Mouse (Mus musculus) bone marrow macrophage, adult 2 months (primary cell): ENCODE data around the gene Cnpy1. TPM values are rescaled to one million over a fixed set of nuclear protein-coding genes. Genes with fewer than 3 reads are reported as not detected.

Experiments
- H3K27ac ChIP-seq: 2 replicates; pipeline ENCODE4 v1.5.1; 2012; ENCODE audit warnings: low read depth, low read length; ENCODE audit not compliant: insufficient read depth
- H3K4me1 ChIP-seq: 2 replicates; pipeline ENCODE4 v1.6.1; 2012; ENCODE audit warnings: low read length; ENCODE audit not compliant: control insufficient read depth, insufficient read depth
- H3K4me3 ChIP-seq: 2 replicates; pipeline ENCODE4 v1.5.1; 2012; ENCODE audit warnings: mild to moderate bottlenecking, low read length, moderate library complexity; ENCODE audit not compliant: insufficient read depth
- CTCF ChIP-seq: IDR thresholded peaks from 2 replicates; pipeline ENCODE4 v1.5.1; 2012; ENCODE audit warnings: low read depth, mild to moderate bottlenecking, low read length, moderate library complexity
- POLR2A ChIP-seq: IDR thresholded peaks from 2 replicates; pipeline ENCODE4 v1.6.1; 2012; ENCODE audit warnings: mild to moderate bottlenecking, low read depth, low read length, borderline replicate concordance
- polyA plus RNA-seq: library from polyadenylated mRNA; stranded (reverse); fragments of >200 nt; gene quantifications from 2 replicates; pipeline ENCODE4 v1.2.4, GENCODE M21; 2012; ENCODE audit not compliant: missing spikeins, insufficient read depth, insufficient read length

Gene Cnpy1
- not detected in 2 replicates for polyA plus RNA-seq

DNA sequence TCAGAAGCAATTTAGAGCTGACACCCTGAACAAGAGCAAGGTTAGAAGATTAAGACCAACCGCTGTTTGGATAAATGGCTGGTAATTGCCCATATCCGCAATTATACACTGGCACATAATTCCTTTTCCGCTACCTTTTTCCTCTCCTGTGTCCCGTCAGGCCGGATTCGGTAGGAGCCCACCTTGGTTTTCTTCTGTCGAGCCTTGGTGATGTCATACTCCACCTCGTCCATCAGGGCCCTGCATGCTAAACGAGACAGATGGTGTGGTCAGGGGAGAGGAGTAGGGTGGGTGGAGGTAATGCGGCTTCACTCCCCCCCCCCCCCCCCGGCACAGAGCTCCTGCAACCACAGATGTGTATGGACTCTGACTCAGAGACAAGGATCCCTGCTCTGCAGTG lies at the start of gene Cnpy1:
Gene Cnpy1, minus strand, starts transcription at position 233 of the 400 bp plus-strand sequence.
- Histone ChIP-seq H3K4me3 (no peak within 1 kb of the TSS), H3K27ac (no peak within 1 kb of the TSS), H3K4me1 (no peaks in the 10 kb centered on the region)
- no peak for TF ChIP-seq CTCF
- TF ChIP-seq POLR2A = no peak

DNA sequence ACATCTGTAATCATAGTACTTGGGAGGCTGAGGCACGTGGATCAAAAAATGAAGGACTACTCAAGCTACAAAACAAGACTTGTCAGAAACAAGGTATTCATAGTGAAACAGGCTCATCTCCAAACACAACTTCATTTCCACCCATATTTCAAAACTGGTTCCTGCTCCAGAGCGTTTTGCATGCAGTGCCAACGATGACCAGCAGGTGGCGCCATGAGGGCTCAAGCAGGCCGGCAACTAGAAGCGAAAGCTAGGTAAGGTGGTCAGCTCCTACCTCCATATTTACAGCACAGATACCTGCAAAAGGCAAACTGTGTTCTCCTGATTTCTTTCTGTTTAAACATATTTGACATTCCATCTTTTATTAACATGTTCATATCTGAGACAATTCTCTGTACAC lies 48.4 kb upstream of the Cnpy1 start:
- H3K4me3 ChIP-seq = no peak overlapping the region
- H3K27ac ChIP-seq = no peak overlapping the region
- peaks cover 6% of the 10 kb centered on the region; the same call in 1 of the 2 replicates for H3K4me1 ChIP-seq
- TF ChIP-seq POLR2A = no peak
- peak; percentile 98 for TF ChIP-seq CTCF

DNA sequence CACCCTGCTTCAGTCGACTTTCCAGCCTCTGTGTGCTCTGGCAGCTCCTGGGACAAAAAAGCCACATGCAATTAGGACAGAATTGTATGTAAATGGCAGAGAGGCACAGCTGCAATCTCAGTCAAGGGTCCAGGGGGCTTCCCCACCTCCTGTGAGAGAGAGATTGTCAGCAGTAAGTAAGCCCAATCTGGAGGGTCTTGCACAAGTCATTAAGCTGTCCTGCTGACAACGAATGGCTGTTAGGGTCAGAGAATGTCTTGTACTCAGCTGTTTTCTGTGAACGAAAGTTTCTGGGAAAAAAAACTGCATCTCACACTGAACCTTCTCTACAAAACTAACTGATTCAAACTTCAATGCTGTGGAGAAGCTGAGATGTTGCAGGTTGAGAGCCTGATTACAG lies 46.7 kb upstream of the Cnpy1 start:
- Histone ChIP-seq H3K4me3 (no peak overlapping the region), H3K4me1 (no peaks in the 10 kb centered on the region), H3K27ac (no peak overlapping the region)
- no peak for TF ChIP-seq POLR2A
- TF ChIP-seq CTCF = no peak

DNA sequence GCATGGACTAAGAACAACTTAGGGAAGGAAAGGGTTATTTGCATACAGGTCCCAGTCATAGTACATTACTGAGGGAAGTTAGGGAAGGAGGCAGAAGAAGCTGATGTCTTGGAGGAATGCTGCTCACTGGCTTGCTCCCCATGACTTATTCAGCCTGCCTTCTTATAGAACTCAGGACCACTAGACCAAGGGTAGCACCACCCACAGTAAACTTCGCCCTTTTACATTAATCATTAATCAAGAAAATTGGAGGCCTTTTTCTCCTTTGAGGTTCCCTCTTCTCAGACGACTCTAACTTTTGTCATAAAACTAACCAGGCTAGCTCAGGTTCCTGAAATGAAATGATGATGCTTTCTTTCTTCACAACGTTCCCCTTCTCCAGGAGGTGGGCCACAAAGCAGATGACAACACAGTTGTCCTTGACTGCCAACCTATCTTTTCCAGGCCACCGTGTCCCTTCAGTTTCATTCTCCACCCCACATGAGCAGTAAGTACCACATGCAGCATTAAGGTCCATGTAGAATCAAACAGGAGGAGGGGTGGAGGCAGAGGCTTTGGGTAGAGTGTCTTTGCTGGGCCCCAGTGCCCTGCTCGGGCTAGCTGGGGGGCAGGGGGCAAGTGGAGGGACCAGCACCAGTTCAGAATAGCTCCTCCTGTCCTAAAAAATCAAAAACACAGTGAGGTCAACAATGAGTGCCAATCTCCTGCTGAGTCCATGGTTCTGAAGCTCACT lies 45.7 kb upstream of the Cnpy1 start:
- no peak overlapping the region for H3K4me3 ChIP-seq
- no peaks in the 10 kb centered on the region for H3K4me1 ChIP-seq
- no peak for TF ChIP-seq CTCF
- TF ChIP-seq POLR2A = no peak
- no peak overlapping the region for H3K27ac ChIP-seq

DNA sequence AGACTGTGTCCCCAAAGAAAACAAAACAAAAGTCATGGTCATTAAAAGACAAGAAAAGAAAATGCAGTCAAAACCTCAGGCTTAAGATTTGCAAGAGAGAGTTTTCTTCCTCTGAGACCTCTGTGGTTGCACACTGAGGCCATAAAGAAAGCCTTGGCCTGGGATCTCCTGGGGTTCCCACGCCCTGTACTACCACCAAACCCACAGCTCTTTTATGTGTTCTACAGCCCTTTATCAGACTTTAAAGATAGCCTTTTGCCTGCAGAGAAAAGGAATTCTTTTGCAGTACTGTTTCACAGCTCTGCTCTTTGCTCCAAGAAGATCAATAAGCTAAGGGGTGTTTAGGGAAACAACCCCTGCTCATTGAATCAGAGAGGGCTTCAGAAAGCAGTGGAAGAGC lies 45.0 kb upstream of the Cnpy1 start:
- TF ChIP-seq CTCF = no peak
- no peak for TF ChIP-seq POLR2A
- no peak overlapping the region for H3K4me3 ChIP-seq
- H3K4me1 ChIP-seq = no peaks in the 10 kb centered on the region
- no peak overlapping the region for H3K27ac ChIP-seq

DNA sequence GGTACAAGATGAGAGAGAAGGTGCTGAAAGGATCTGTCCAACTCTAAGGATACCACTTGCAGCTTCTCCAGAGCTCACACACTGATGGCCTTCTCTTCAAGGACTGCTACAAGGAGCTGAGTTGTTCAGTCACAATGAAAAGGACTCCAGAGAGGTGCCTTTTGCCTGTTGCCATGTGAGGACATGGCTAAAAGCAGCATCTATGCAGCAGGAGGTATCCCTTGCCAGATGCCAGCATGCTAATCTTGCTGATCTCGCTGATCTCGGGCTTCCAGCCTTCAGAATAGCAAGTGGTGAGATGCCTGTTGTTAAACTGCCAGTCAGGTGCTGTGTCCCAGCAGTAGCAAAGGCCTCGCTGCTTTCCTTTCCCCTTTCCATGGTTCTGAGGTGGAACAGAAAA lies 43.5 kb upstream of the Cnpy1 start:
- TF ChIP-seq POLR2A (no peak), CTCF (no peak)
- no peaks in the 10 kb centered on the region for H3K4me1 ChIP-seq
- no peak overlapping the region for H3K27ac ChIP-seq
- no peak overlapping the region for H3K4me3 ChIP-seq

DNA sequence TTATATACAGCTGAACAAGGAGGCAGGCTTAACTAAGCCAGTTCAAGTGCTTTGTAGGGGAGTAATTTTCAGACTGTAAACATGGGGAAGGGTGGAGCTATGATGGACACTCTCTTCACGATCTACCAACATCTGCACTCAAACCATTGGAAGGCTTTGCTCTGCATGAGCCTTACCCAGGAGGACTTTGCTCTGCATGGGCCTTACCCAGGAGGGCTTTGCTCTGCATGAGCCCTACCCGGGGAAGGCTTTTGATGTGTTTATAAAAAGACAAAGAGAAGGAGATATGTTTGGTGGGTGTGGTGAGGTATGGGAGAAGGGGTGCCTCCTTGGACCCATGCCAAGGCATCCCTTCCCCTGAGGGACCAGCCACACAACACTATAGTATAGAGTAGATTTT lies 31.7 kb upstream of the Cnpy1 start:
- Histone ChIP-seq H3K4me1 (no peaks in the 10 kb centered on the region), H3K27ac (no peak overlapping the region), H3K4me3 (no peak overlapping the region)
- no peak for TF ChIP-seq POLR2A
- TF ChIP-seq CTCF = no peak

DNA sequence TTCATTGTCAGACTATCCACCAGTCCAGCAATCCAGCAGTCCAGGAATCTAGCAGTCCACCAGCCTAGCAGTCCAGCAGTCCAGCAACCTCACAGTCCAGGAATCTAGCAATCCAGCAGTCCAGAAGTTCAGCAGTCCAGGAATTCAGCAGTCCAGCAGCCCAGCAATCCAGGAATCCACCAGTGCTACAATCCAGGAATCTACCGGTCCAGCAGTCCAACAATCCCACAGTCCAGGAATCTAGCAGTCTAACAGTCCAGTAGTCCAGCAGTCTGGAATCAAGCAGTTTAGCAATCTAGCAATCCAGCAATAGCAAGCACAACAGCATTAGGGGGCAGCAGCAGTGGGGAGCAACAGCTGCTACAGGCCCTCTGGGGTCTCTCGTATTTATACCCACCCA lies 27.2 kb upstream of the Cnpy1 start:
- Histone ChIP-seq H3K4me3 (no peak overlapping the region), H3K4me1 (peaks cover 11% of the 10 kb centered on the region), H3K27ac (no peak overlapping the region)
- TF ChIP-seq POLR2A (no peak), CTCF (no peak)

DNA sequence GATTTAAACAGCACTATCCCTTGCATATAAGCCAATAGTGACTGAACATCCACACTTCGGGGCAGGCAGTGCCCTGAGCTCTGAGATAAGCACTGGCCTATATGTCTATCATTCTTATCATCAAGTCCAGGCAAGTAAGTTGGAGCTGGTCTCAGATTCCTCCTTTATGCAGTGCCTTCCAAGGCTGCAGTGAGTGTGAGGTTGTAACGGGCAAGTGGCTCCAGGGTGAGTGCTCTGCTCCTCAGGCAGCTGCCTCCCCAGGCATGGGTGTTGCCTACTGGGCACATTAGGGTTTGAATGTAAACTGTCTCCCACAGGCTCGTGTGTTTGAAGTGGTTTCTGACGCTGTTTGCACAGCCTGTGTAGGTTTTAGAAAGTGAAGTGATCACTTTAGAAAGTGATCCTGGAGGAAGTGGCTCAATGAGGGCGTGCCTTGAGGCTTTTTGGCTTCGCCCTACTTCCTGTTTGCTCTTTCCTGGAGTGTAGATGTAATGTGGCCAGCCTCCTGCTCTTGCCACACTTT lies 23.9 kb upstream of the Cnpy1 start:
- Histone ChIP-seq H3K4me3 (0 out of 2 replicates have a peak overlapping the region, but pooled peaks have one; percentile 16), H3K4me1 (peaks cover 11% of the 10 kb centered on the region), H3K27ac (peak overlapping the region; percentile 34)
- TF ChIP-seq POLR2A (no peak), CTCF (no peak)

DNA sequence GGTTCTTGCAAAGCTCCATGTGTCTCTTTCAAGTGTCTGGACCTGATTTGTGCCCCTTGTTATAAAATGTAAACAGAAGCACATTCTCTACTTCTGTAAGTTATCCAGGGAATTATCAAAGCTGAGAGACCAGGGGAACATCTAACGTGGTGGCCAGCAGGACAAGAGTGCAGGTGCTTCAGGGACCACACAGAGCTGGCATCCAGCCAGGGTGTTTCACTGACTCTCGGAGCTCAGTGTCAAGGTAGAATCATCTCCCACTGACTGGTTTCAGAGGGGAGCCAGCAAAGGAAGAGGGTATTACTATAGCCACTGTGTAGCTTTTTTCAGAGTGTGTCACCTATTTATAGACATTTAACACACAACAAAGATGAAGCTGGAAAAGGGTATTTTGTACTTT lies 22.0 kb upstream of the Cnpy1 start:
- no peak overlapping the region for H3K27ac ChIP-seq
- peaks cover 11% of the 10 kb centered on the region for H3K4me1 ChIP-seq
- H3K4me3 ChIP-seq = no peak overlapping the region
- TF ChIP-seq CTCF (no peak), POLR2A (no peak)

DNA sequence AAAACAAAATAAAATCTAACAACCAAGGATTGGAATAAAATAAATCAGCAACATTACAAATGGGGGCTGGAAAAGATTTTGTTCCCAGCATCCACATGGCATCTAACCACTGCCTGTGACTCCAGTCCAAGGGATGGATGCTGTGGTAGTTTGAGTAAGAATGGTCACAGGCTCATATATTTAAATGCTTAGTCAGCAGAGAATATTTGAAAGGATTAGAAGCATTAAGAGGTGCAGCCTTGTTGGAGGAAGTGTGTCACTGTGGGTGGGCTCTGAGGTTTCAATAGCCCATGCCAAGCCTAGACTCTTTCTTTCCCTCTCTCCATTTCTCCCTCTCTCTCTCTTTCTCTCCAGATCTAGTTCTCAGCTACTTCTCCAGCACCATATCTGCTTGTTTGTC lies 20.0 kb upstream of the Cnpy1 start:
- TF ChIP-seq CTCF (no peak), POLR2A (no peak)
- no peak overlapping the region for H3K27ac ChIP-seq
- peaks cover 11% of the 10 kb centered on the region for H3K4me1 ChIP-seq
- H3K4me3 ChIP-seq = no peak overlapping the region
